Mouse (Mus musculus) heart, adult 2 months (tissue): Measurements from ENCODE around the gene Ralbp1. TPM values are rescaled to one million over a fixed set of nuclear protein-coding genes. Genes with fewer than 3 reads are reported as not detected.
A peak's percentile ranks its signal among the peaks of the same experiment; 100 is the strongest.

Experiments used
- DNase-seq, 2 experiments: peaks; one replicate each; pipeline ENCODE4 v3.0.0; 2021
- H3K27ac ChIP-seq: fragments of 200-600 bp; 2 replicates; pipeline ENCODE4 v1.8.1; 2022
- H3K27me3 ChIP-seq: fragments of 200-500 bp; 2 replicates; pipeline ENCODE4 v1.6.1; 2012; ENCODE audit warnings: mild to moderate bottlenecking, low read length, inconsistent platforms, mixed read lengths; ENCODE audit not compliant: control insufficient read depth, insufficient read depth
- H3K36me3 ChIP-seq: fragments of 200-500 bp; 2 replicates; pipeline ENCODE4 v1.6.1; 2012; ENCODE audit warnings: low read length, inconsistent platforms; ENCODE audit not compliant: control insufficient read depth, insufficient read depth
- H3K4me1 ChIP-seq: fragments of 200-500 bp; 2 replicates; pipeline ENCODE4 v1.6.1; 2011; ENCODE audit warnings: low read length; ENCODE audit not compliant: control insufficient read depth, insufficient read depth
- H3K4me3 ChIP-seq: fragments of 200-600 bp; 2 replicates; pipeline ENCODE4 v1.8.1; 2022
- H3K79me2 ChIP-seq: fragments of 200-500 bp; replicated peaks from 2 replicates; pipeline ENCODE4 v1.6.1; 2012; ENCODE audit warnings: mild to moderate bottlenecking, inconsistent platforms, low read length, moderate library complexity, mixed read lengths; ENCODE audit not compliant: control insufficient read depth, insufficient read depth
- H3K9ac ChIP-seq: fragments of 200-500 bp; 2 replicates; pipeline ENCODE4 v1.6.1; 2012; ENCODE audit warnings: low read depth, mild to moderate bottlenecking, control low read depth, inconsistent platforms, low read length, mixed read lengths
- CTCF ChIP-seq: fragments of 200-600 bp; IDR thresholded peaks from 2 replicates; pipeline ENCODE4 v1.8.1; 2022; ENCODE audit warnings: antibody characterized with exemption, mild to moderate bottlenecking, moderate library complexity
- EP300 ChIP-seq: fragments of 200-500 bp; IDR thresholded peaks from 2 replicates; pipeline ENCODE4 v1.6.1; 2011; ENCODE audit warnings: low read depth, low read length, control low read depth; ENCODE audit not compliant: insufficient read depth
- POLR2A ChIP-seq: fragments of 200-500 bp; IDR thresholded peaks from 2 replicates; pipeline ENCODE4 v1.6.1; 2011; ENCODE audit warnings: mild to moderate bottlenecking, low read depth, low read length, control low read depth; ENCODE audit not compliant: insufficient read depth
- WGBS: fragments of 180-500 bp; shearing (Covaris S2); methylation state at CpG from one replicate; pipeline ENCODE4 v1.1.7; 2018; 5-methylcytosine and 5-hydroxymethylcytosine counted together
- intact Hi-C: fragments of 180-260 bp; cut with DNase I; formaldehyde crosslinking; loops from one replicate; pipeline ENCODE4 v1.15.1; 2025
- polyA plus RNA-seq: library from polyadenylated mRNA; depleted of rRNA; stranded (reverse); fragments of >200 nt; gene quantifications from 2 replicates; pipeline ENCODE4 v1.2.3, GENCODE M21; 2012
- total RNA-seq, 2 experiments: library from RNA; stranded (reverse); gene quantifications; 2 replicates each; pipeline ENCODE4 v1.2.3; 2021

The Ralbp1 gene
- total and polyA plus RNA-seq, 3 experiments, result 16.5 to 39.1 (median 36.0) TPM

- Histone ChIP-seq H3K4me3 (no peak overlapping the region), H3K36me3 (peaks cover 18% of the 10 kb centered on the region), H3K79me2 (peaks cover 4% of the 10 kb centered on the region; the same call in 1 of the 2 replicates), H3K9ac (no peak overlapping the region), H3K4me1 (no peaks in the 10 kb centered on the region; the same call in 1 of the 2 replicates), H3K27ac (no peak overlapping the region), H3K27me3 (no peaks in the 10 kb centered on the region)
- 40% methylated on average over 5 of the region's 5 CpGs for WGBS
- intact Hi-C loops, result no loop called here
- no peak for DNase-seq
- TF ChIP-seq EP300 (no peak), POLR2A (no peak), CTCF (no peak)
These were observed 65.4 kb downstream of the Ralbp1 start for GRCm38 (mm10) chr17:65820197-65820596.

GRCm38 (mm10) chr17:65813763-65814162, 71.8 kb downstream of the Ralbp1 start:
- Histone ChIP-seq H3K27me3 (no peaks in the 10 kb centered on the region), H3K9ac (no peak overlapping the region), H3K4me3 (no peak overlapping the region), H3K4me1 (no peaks in the 10 kb centered on the region), H3K36me3 (peaks cover 3% of the 10 kb centered on the region), H3K79me2 (peaks cover 4% of the 10 kb centered on the region; the same call in 1 of the 2 replicates), H3K27ac (no peak overlapping the region)
- 89% methylated on average over 8 of the region's 8 CpGs for WGBS
- TF ChIP-seq POLR2A (no peak), EP300 (no peak), CTCF (no peak)
- DNase-seq, result no peak
- intact Hi-C loops, result no loop called here

GRCm38 (mm10) chr17:65811032-65811431, 74.6 kb downstream of the Ralbp1 start:
- peaks cover 2% of the 10 kb centered on the region for H3K36me3 ChIP-seq
- H3K79me2 ChIP-seq, result peaks cover 7% of the 10 kb centered on the region
- 83% methylated on average over 5 of the region's 5 CpGs for WGBS
- intact Hi-C loops, result no loop called here
- no peak overlapping the region for H3K27ac ChIP-seq
- no peak overlapping the region for H3K4me3 ChIP-seq
- TF ChIP-seq POLR2A (no peak), CTCF (no peak), EP300 (no peak)
- no peaks in the 10 kb centered on the region for H3K27me3 ChIP-seq
- DNase-seq, result no peak
- no peak overlapping the region for H3K9ac ChIP-seq
- H3K4me1 ChIP-seq, result no peaks in the 10 kb centered on the region

GRCm38 (mm10) chr17:65806416-65806815, 79.2 kb downstream of the Ralbp1 start:
- Histone ChIP-seq H3K27me3 (no peaks in the 10 kb centered on the region), H3K4me1 (peaks cover 2% of the 10 kb centered on the region), H3K9ac (no peak overlapping the region), H3K79me2 (peaks cover 5% of the 10 kb centered on the region), H3K4me3 (no peak overlapping the region), H3K36me3 (peaks cover 3% of the 10 kb centered on the region), H3K27ac (no peak overlapping the region)
- intact Hi-C loops, result no loop called here
- 86% methylated on average over 2 of the region's 2 CpGs for WGBS
- DNase-seq, result no peak
- TF ChIP-seq POLR2A (no peak), EP300 (no peak), CTCF (no peak)

- no peak overlapping the region for H3K9ac ChIP-seq
- H3K4me3 ChIP-seq, result no peak overlapping the region
- H3K27ac ChIP-seq, result no peak overlapping the region
- no peak for DNase-seq
- intact Hi-C loops, result no loop called here
- H3K79me2 ChIP-seq, result peaks cover 5% of the 10 kb centered on the region
- H3K36me3 ChIP-seq, result peaks cover 3% of the 10 kb centered on the region
- peaks cover 2% of the 10 kb centered on the region for H3K4me1 ChIP-seq
- 67% methylated on average over 4 of the region's 4 CpGs for WGBS
- no peaks in the 10 kb centered on the region for H3K27me3 ChIP-seq
- TF ChIP-seq EP300 (no peak), CTCF (no peak), POLR2A (no peak)
These were observed 79.6 kb downstream of the Ralbp1 start for GRCm38 (mm10) chr17:65805966-65806365.

- 59% methylated on average over 4 of the region's 4 CpGs for WGBS
- Histone ChIP-seq H3K27me3 (no peaks in the 10 kb centered on the region), H3K9ac (no peak overlapping the region), H3K36me3 (peaks cover 11% of the 10 kb centered on the region), H3K4me3 (no peak overlapping the region), H3K4me1 (peaks cover 9% of the 10 kb centered on the region), H3K27ac (peak overlapping the region; percentile 16; the same call in 1 of the 2 replicates), H3K79me2 (peaks cover 4% of the 10 kb centered on the region)
- no peak for TF ChIP-seq EP300
- TF ChIP-seq POLR2A, result no peak
- no peak for TF ChIP-seq CTCF
- no peak for DNase-seq
- intact Hi-C loops, result no loop called here
These were observed 83.6 kb downstream of the Ralbp1 start for GRCm38 (mm10) chr17:65802026-65802425.
